Comparison of ENCODE assay signal across 17 mouse cellular contexts in the genomic region with DNA sequence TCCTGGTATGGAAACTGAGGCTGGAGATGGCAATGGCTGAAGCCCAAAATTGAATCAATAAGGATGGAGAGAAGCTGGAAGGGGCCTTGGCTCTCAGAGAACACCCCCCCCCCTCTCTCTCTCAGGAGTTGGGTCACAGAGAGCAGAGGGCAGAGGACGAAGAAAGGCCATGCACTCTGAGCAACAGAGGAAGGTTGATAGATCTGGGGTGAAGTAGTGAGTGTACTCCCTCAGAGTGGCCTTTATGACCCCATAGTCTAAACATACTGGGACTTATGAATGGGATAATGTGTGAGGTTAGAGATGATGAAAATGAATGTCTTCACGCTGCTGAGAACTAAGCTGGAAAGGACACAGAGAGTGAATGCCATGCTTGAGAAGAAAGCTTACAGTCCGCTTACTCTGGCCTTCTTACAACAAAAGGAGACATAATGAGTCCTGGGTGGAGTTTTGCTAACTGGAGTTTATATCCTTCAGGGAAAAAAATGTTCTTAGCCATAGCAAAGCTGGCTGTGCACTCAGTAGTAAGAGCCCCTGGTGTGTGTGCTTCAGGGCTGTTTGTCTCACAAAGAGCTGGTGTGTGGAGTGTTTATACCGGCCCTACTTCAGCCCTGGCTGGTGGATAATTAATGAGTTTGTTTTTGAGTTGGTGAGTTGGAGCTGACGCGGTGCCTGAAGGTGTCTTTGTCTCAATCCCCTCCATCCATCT.
A peak's percentile ranks its signal among the peaks of the same experiment; 100 is the strongest.
DNase-seq lines count a peak whose midpoint lies in the region; ATAC-seq and TF ChIP-seq lines count a peak whose summit lies in the region.
"Had no signal": no experiment of that assay in that cellular context is flagged by ENCODE, and none has a peak within 500 bp of the region (broad histone marks: within the 10 kb centered on the region; RNA-seq: fewer than 3 reads in every experiment).

No protein-coding gene starts in this region.

- no peak overlapping the region for H3K27ac ChIP-seq in hindbrain, embryonic 11.5 days (ENCODE audit: low read depth, low read length)
- H3K27ac ChIP-seq in hindbrain, embryonic 14.5 days, result no peak overlapping the region
- no peak overlapping the region for H3K27ac ChIP-seq in forebrain, embryonic 13.5 days
- no peak overlapping the region for H3K27ac ChIP-seq in neural tube, embryonic 11.5 days (ENCODE audit: low read depth, low read length)
- H3K27ac ChIP-seq in gastrocnemius, adult 2 months, result no peak overlapping the region
- H3K27ac ChIP-seq: embryonic facial prominence, embryonic 15.5 days; liver, embryonic 14.5 days had no signal

- no peak overlapping the region for H3K4me3 ChIP-seq in hindbrain, embryonic 11.5 days (ENCODE audit: low read depth, low read length)
- H3K4me3 ChIP-seq in hindbrain, embryonic 14.5 days (replicated peaks; ENCODE audit: low read length), result no peak overlapping the region
- H3K4me3 ChIP-seq in forebrain, embryonic 13.5 days, result no peak overlapping the region
- no peak overlapping the region for H3K4me3 ChIP-seq in neural tube, embryonic 11.5 days (ENCODE audit: low read depth, low read length)
- no peak overlapping the region for H3K4me3 ChIP-seq in gastrocnemius, adult 2 months
- H3K4me3 ChIP-seq: embryonic facial prominence, embryonic 15.5 days; heart, embryonic 12.5 days had no signal

- WGBS in hindbrain, embryonic 11.5 days, result 18% methylated on average over 6 of the region's 6 CpGs
- 16% methylated on average over 6 of the region's 6 CpGs for WGBS in hindbrain, embryonic 14.5 days
- 8% methylated on average over 6 of the region's 6 CpGs for WGBS in forebrain, embryonic 13.5 days
- 19% methylated on average over 6 of the region's 6 CpGs for WGBS in neural tube, embryonic 11.5 days

- H3K9ac ChIP-seq in hindbrain, embryonic 11.5 days (ENCODE audit: low read depth, low read length), result no peak overlapping the region
- no peak overlapping the region for H3K9ac ChIP-seq in hindbrain, embryonic 14.5 days
- H3K9ac ChIP-seq in forebrain, embryonic 13.5 days, result no peak overlapping the region
- H3K9ac ChIP-seq in neural tube, embryonic 11.5 days (ENCODE audit: low read length), result no peak overlapping the region
- H3K9ac ChIP-seq: embryonic facial prominence, embryonic 15.5 days; heart, embryonic 12.5 days; liver, embryonic 14.5 days had no signal

- TF ChIP-seq CTCF in gastrocnemius, adult 2 months (IDR thresholded peaks at IDR 0.05), result no peak

- H3K27me3 ChIP-seq in hindbrain, embryonic 11.5 days (ENCODE audit: control insufficient read depth, insufficient read depth, low read length), result no peaks in the 10 kb centered on the region
- H3K27me3 ChIP-seq in hindbrain, embryonic 14.5 days (ENCODE audit: control insufficient read depth, insufficient read depth, low read length), result no peaks in the 10 kb centered on the region
- H3K27me3 ChIP-seq in forebrain, embryonic 13.5 days, result no peaks in the 10 kb centered on the region; the same call in 1 of the 2 replicates
- no peaks in the 10 kb centered on the region for H3K27me3 ChIP-seq in neural tube, embryonic 11.5 days (ENCODE audit: control insufficient read depth, insufficient read depth, low read length)
- H3K27me3 ChIP-seq: CH12.LX; embryonic facial prominence, embryonic 15.5 days; heart, embryonic 12.5 days had no signal

- 0 out of 2 replicates have a peak, but pooled peaks have one; percentile 49 for ATAC-seq in hindbrain, embryonic 11.5 days (ENCODE audit: low FRiP score)
- no peak for ATAC-seq in hindbrain, embryonic 14.5 days (ENCODE audit: low FRiP score)
- ATAC-seq in forebrain, embryonic 13.5 days, result peak; percentile 78
- ATAC-seq in neural tube, embryonic 11.5 days (ENCODE audit: insufficient read depth, low FRiP score, low TSS enrichment), result no peak
- ATAC-seq: inflammation-experienced regulatory T-cells, adult 6 months had no signal

- H3K36me3 ChIP-seq in hindbrain, embryonic 11.5 days (ENCODE audit: control insufficient read depth, insufficient read depth, low read length), result no peaks in the 10 kb centered on the region
- no peaks in the 10 kb centered on the region for H3K36me3 ChIP-seq in hindbrain, embryonic 14.5 days (replicated peaks; ENCODE audit: control insufficient read depth, insufficient read depth)
- no peaks in the 10 kb centered on the region for H3K36me3 ChIP-seq in forebrain, embryonic 13.5 days (ENCODE audit: poor library complexity, severe bottlenecking)
- H3K36me3 ChIP-seq in neural tube, embryonic 11.5 days (ENCODE audit: control insufficient read depth, insufficient read depth, low read length), result no peaks in the 10 kb centered on the region
- H3K36me3 ChIP-seq: embryonic facial prominence, embryonic 15.5 days; heart, embryonic 12.5 days had no signal

- peak; percentile 20 for DNase-seq in hindbrain, embryonic 11.5 days (ENCODE audit: low spot score)
- no peak for DNase-seq in hindbrain, embryonic 14.5 days (ENCODE audit: low spot score)
- peak; percentile 35 for DNase-seq in embryo, embryonic 10 days (ENCODE audit: low spot score)
- DNase-seq in neural tube, embryonic 11.5 days (ENCODE audit: low spot score), result peak; percentile 21
- no peak for DNase-seq in testis, postnatal 14 days (ENCODE audit: low spot score)
- no peak for DNase-seq in ovary, postnatal 14 days (ENCODE audit: low spot score)
- no peak for DNase-seq in gastrocnemius, adult 2 months
- DNase-seq: cerebellum, adult 9-10 months; kidney, adult 2 months; kidney, postnatal 14 days; thymus, postnatal 25 days had no signal

- intact Hi-C loops in gastrocnemius, adult 2 months (cut with DNase I), result no loop called here

- no peaks in the 10 kb centered on the region for H3K4me1 ChIP-seq in hindbrain, embryonic 11.5 days (replicated peaks; ENCODE audit: control insufficient read depth, insufficient read depth, low read length)
- H3K4me1 ChIP-seq in hindbrain, embryonic 14.5 days (replicated peaks; ENCODE audit: control insufficient read depth, insufficient read depth, low read length), result 0 out of 2 replicates have a peak, but pooled peaks cover 5% of the 10 kb centered on the region
- H3K4me1 ChIP-seq in forebrain, embryonic 13.5 days, result peaks cover 10% of the 10 kb centered on the region
- H3K4me1 ChIP-seq in neural tube, embryonic 11.5 days (ENCODE audit: control insufficient read depth, insufficient read depth, low read length), result peaks cover 6% of the 10 kb centered on the region; the same call in 1 of the 2 replicates
- H3K4me1 ChIP-seq: embryonic facial prominence, embryonic 15.5 days had no signal

- H3K9me3 ChIP-seq in hindbrain, embryonic 11.5 days (ENCODE audit: control insufficient read depth, low read length), result no peaks in the 10 kb centered on the region
- no peaks in the 10 kb centered on the region for H3K9me3 ChIP-seq in hindbrain, embryonic 14.5 days (ENCODE audit: control insufficient read depth, low read length)
- no peaks in the 10 kb centered on the region for H3K9me3 ChIP-seq in forebrain, embryonic 13.5 days (replicated peaks)
- no peaks in the 10 kb centered on the region for H3K9me3 ChIP-seq in neural tube, embryonic 11.5 days (ENCODE audit: control insufficient read depth, low read length)
- H3K9me3 ChIP-seq: embryonic facial prominence, embryonic 15.5 days; heart, embryonic 12.5 days had no signal

- H3K4me2 ChIP-seq in hindbrain, embryonic 11.5 days (replicated peaks; ENCODE audit: low read depth, low read length), result no peak overlapping the region
- H3K4me2 ChIP-seq in hindbrain, embryonic 14.5 days (replicated peaks), result no peak overlapping the region
- H3K4me2 ChIP-seq in forebrain, embryonic 13.5 days, result 0 out of 2 replicates have a peak overlapping the region, but pooled peaks have one; percentile 1
- H3K4me2 ChIP-seq in neural tube, embryonic 11.5 days (ENCODE audit: low read depth), result no peak overlapping the region
- H3K4me2 ChIP-seq: embryonic facial prominence, embryonic 15.5 days; heart, embryonic 12.5 days had no signal

Comparison
In these comparisons a context has a peak if more than half of its experiments do, and no peak if none do; other contexts are left out.
1. ATAC-seq: peak in hindbrain, embryonic 11.5 days (single experiment) and forebrain, embryonic 13.5 days (single experiment); none in hindbrain, embryonic 14.5 days (single experiment) and neural tube, embryonic 11.5 days (single experiment).
2. DNase-seq: peak in hindbrain, embryonic 11.5 days (single experiment), embryo, embryonic 10 days (single experiment) and neural tube, embryonic 11.5 days (single experiment); none in hindbrain, embryonic 14.5 days (single experiment), testis, postnatal 14 days (single experiment), ovary, postnatal 14 days (single experiment) and gastrocnemius, adult 2 months (single experiment).